Mouse (Mus musculus) embryo, embryonic 11.5 days (tissue): ENCODE measurements at regions not wholly inside any gene's neighbourhood (a gene's known extent, or its start where the extent isn't known, plus 50 kb on each side); places are given as distances from the start of the nearest gene placed in this dataset.
"Not testable (repeated sequence)": the region's sequence is repeated elsewhere in the genome, so short reads cannot be mapped to it uniquely, and the experiment has no call there.

Experiments used
- DNase-seq: peaks from one replicate; pipeline ENCODE4 v3.0.0-alpha.2; 2012; ENCODE audit warnings: low read depth, low spot score

DNA sequence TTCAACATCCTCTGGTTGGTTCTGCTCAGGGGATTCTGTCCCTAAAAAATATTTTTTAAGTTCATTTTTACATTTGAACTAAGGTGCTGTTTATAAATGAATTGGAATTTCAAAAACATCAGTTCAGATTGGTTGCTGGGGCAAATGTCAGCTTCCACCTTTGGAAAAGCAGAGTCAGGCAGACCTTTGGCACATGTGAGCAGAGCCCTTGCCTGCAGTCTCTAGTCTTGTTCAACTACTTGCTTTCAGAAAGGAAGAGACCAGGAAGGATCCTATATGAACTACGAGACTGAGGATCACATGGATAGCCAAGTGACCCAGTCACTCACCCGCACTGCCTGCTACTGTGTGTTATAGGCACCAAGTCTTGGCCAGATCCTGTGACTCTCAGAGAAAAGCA lies 82.5 kb upstream of the Tbl1xr1 start:
- no peak for DNase-seq

DNA sequence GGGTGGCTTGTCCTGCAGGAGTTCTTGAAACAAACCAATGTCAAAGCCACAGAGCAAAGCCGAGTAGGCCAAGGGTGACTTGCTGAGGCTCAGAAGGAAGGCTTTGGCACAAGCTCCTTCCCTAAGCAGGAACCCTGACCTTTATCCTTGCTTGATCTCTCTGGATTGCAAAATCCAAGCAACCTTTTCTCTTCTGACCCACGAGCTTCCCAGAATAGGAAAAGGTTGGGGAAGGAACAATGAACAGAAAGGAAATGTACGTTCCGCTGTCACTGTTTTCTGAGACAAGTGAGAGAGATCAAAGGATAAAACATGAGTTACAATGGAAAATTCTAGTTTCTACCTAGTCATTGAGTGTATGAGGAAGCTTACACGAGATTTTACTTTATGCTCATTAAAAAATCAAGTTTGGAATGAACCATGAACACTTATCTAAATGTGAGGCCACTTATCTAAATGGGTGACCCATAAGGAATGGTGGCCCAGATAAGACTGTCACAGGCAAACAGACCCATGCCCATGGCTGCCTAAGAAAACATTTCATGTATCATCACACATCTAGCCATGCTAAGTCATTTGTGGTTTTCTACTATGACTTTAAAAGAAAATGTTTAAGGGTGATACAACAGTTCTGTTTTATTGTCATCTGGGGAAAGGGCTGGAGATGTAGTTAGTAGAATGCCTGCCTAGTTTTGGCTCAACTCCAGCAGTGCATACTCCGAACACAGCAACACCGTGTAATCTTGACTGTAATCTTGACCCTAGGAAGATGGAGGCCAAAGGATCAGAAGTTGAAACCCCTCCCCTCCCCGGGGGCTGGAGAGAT lies 80.7 kb upstream of the Tbl1xr1 start:
- DNase-seq: no peak

DNA sequence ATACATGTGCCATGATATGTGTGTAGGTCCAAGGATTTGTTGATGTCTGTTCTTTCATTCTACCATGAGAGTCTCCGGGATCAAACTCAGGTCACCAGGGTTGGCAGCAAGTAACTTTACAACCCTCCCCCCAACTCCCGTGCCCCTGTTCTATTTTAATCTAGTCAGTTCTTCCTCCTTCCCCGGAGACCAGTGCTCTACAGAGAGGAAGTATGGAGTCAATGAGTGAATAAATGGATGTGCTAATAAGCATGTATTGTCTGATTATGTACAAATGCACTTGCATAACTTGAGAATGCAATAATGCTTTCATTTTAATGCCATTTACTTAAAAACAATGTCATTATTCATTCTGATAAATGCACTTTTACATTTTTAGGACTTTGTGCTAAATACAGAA lies 79.1 kb upstream of the Tbl1xr1 start:
- DNase-seq: no peak

GRCm38 (mm10) chr3:22005456-22005855 lies 71.0 kb upstream of the Tbl1xr1 start:
- no peak for DNase-seq

GRCm38 (mm10) chr3:22006113-22006512 lies 70.3 kb upstream of the Tbl1xr1 start:
- DNase-seq: no peak

GRCm38 (mm10) chr3:22006651-22007050 lies 69.8 kb upstream of the Tbl1xr1 start:
- no peak for DNase-seq

- DNase-seq: no peak
Observed at GRCm38 (mm10) chr3:22007736-22008135, 68.7 kb upstream of the Tbl1xr1 start.

- DNase-seq: no peak
Observed at GRCm38 (mm10) chr3:22008432-22008831, 68.0 kb upstream of the Tbl1xr1 start.

GRCm38 (mm10) chr3:22009898-22010699 lies 66.4 kb upstream of the Tbl1xr1 start:
- no peak for DNase-seq

GRCm38 (mm10) chr3:22010700-22010991 lies 65.8 kb upstream of the Tbl1xr1 start:
- DNase-seq: not testable (repeated sequence)

GRCm38 (mm10) chr3:22021360-22021935 lies 55.0 kb upstream of the Tbl1xr1 start:
- DNase-seq: no peak

DNA sequence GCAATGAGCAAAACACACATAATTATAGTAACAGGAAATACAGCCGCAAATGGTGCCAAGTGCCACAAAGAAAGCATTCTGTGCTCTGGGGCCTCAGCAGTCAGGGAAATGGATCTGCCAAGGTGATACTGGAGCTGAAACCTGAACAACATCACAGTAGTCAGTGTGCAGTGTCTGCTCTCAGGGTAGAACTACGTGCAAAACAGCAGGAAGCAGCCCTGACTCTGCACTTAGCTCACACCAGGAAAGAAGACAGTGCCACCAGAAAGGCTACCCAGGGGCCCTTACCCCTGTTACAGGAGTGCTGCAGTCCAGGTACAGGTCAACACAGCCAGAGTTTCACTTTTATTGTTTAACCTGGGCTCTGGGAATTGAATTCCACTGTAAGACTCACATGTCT lies 54.0 kb upstream of the Tbl1xr1 start:
- no peak for DNase-seq

- no peak for DNase-seq
Observed at GRCm38 (mm10) chr3:22023049-22023448, 53.4 kb upstream of the Tbl1xr1 start.

DNA sequence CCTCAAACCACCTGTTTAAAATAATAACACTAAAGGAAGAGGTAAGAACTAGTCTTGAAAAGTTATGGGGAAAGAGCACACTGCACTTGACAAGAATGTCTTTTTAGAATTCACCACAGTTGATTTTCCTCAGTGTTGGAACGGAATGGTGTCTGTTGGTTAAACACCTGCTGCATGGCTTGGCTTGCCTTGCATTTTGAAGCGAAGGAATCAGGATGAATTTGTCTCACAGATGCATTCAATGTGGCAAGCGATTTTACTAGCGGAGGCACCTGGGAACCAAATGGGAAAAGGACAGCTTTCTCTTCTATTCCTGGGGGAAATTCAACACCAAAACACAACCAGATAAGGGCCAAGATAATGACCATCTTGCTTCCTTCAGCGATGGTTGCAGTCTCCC lies 52.9 kb upstream of the Tbl1xr1 start:
- DNase-seq: no peak

GRCm38 (mm10) chr3:22024200-22024599 lies 52.3 kb upstream of the Tbl1xr1 start:
- no peak for DNase-seq

DNA sequence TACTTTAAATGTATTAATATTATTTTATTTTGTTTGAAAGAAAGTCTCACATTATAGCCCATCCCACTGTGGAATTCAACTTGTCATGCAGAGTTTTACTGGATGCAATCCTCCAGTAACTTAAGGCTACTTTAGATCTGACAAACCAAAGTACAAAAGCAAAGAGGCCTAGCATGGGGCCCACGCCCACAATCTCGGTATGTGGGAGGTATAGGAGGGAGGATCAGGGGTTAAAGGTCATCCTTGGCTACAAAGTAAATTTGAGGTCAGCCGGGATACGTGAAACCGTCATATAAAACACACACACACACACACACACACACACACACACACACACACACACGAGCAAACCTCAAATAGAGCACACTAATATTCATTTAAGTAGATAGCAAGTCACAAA lies 51.3 kb upstream of the Tbl1xr1 start:
- DNase-seq: no peak

DNA sequence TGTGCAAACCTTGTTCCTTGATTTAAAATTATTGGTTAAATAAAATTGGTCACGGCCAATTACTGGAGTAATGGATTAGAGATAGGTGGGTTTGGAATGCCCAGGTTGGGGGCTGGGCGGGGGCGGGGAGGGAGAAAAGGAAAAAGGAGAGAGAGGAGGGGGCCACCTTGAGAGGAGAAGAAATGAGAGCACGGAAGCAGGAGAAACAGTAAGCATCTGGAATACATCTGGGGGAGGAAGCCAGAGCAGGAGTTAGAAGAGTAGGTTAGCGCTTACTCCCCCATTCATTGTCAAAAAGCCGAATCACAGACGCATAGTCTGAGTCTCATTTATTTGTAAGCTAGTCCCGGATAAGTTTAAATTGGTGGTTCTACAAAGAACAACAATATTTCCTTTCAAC lies 50.8 kb upstream of the Tbl1xr1 start:
- no peak for DNase-seq
